Mouse (Mus musculus): ENCODE measurements around the gene Otud7a.
A peak's percentile ranks its signal among the peaks of the same experiment; 100 is the strongest.

- TF ChIP-seq POLR2A (IDR thresholded peaks at IDR 0.05; ENCODE audit: insufficient read length, low read depth) (no peak), E2F4 (IDR thresholded peaks at IDR 0.05; ENCODE audit: insufficient read depth) (no peak), MAX (IDR thresholded peaks at IDR 0.05; ENCODE audit: low read depth) (no peak), POLR2AphosphoS2 (IDR thresholded peaks at IDR 0.05; ENCODE audit: insufficient read length, low read depth) (no peak), TCF12 (IDR thresholded peaks at IDR 0.05; ENCODE audit: insufficient read depth, poor library complexity, severe bottlenecking) (peak; percentile 91), USF1 (IDR thresholded peaks at IDR 0.05; ENCODE audit: low read depth) (no peak)
These were observed 285.5 kb downstream of the Otud7a start for GRCm38 (mm10) chr7:63730012-63730411.

Data from myocyte (in vitro differentiated cells).